Mouse (Mus musculus) gastrocnemius, postnatal 10 days (tissue): ENCODE data around the gene Tmc3. TPM values are rescaled to one million over a fixed set of nuclear protein-coding genes. Genes with fewer than 3 reads are reported as not detected.

Experiments used
- DNase-seq: peaks from one replicate; pipeline ENCODE4 v3.0.0; 2021; ENCODE audit warnings: mixed read lengths
- total RNA-seq, 2 experiments: library from RNA; stranded (reverse); gene quantifications; 2 replicates each; pipeline ENCODE4 v1.2.3; 2021

The Tmc3 gene
- total RNA-seq, 2 experiments from 2014 or later: 0.80 to 1.6 TPM

- DNase-seq: no peak
These were observed 53.3 kb downstream of the Tmc3 start for GRCm38 (mm10) chr7:83637781-83638583.

GRCm38 (mm10) chr7:83639084-83639483 is 54.4 kb downstream of the Tmc3 start:
- no peak for DNase-seq

GRCm38 (mm10) chr7:83640581-83640980 is 55.9 kb downstream of the Tmc3 start:
- DNase-seq: no peak

- no peak for DNase-seq
These were observed 56.4 kb downstream of the Tmc3 start for GRCm38 (mm10) chr7:83641163-83641562.

- DNase-seq: no peak
These were observed 58.9 kb downstream of the Tmc3 start for GRCm38 (mm10) chr7:83643581-83643980.

GRCm38 (mm10) chr7:83644761-83645160 is 60.0 kb downstream of the Tmc3 start:
- no peak for DNase-seq

GRCm38 (mm10) chr7:83645476-83645875 is 60.7 kb downstream of the Tmc3 start:
- DNase-seq: no peak

GRCm38 (mm10) chr7:83648807-83649206 is 64.1 kb downstream of the Tmc3 start:
- DNase-seq: no peak

GRCm38 (mm10) chr7:83650638-83651037 is 65.9 kb downstream of the Tmc3 start:
- no peak for DNase-seq

- no peak for DNase-seq
These were observed 67.8 kb downstream of the Tmc3 start for GRCm38 (mm10) chr7:83652498-83652897.

GRCm38 (mm10) chr7:83653605-83654051 is 68.9 kb downstream of the Tmc3 start:
- no peak for DNase-seq

- DNase-seq: no peak
These were observed 69.5 kb downstream of the Tmc3 start for GRCm38 (mm10) chr7:83654196-83654595.

- no peak for DNase-seq
These were observed 70.4 kb downstream of the Tmc3 start for GRCm38 (mm10) chr7:83654938-83655630.

- no peak for DNase-seq
These were observed 74.0 kb downstream of the Tmc3 start for GRCm38 (mm10) chr7:83658716-83659115.

- no peak for DNase-seq
These were observed 74.7 kb downstream of the Tmc3 start for GRCm38 (mm10) chr7:83659159-83660065.

GRCm38 (mm10) chr7:83660273-83660691 is 75.6 kb downstream of the Tmc3 start:
- DNase-seq: no peak

GRCm38 (mm10) chr7:83661031-83661430 is 76.3 kb downstream of the Tmc3 start:
- DNase-seq: no peak

GRCm38 (mm10) chr7:83661763-83662162 is 77.0 kb downstream of the Tmc3 start:
- DNase-seq: no peak

- DNase-seq: no peak
These were observed 78.1 kb downstream of the Tmc3 start for GRCm38 (mm10) chr7:83662711-83663375.

GRCm38 (mm10) chr7:83666087-83666595 is 81.4 kb downstream of the Tmc3 start:
- DNase-seq: no peak

- DNase-seq: no peak
These were observed 83.4 kb downstream of the Tmc3 start for GRCm38 (mm10) chr7:83667936-83668645.
